Mouse (Mus musculus): ENCODE data around the gene Sema4b.

Gene Sema4b

GRCm38 (mm10) chr7:80197941-80198778, 11.5 kb downstream of the Sema4b start:
- peak; percentile 60 for DNase-seq (ENCODE audit: low read depth, low spot score)

DNA sequence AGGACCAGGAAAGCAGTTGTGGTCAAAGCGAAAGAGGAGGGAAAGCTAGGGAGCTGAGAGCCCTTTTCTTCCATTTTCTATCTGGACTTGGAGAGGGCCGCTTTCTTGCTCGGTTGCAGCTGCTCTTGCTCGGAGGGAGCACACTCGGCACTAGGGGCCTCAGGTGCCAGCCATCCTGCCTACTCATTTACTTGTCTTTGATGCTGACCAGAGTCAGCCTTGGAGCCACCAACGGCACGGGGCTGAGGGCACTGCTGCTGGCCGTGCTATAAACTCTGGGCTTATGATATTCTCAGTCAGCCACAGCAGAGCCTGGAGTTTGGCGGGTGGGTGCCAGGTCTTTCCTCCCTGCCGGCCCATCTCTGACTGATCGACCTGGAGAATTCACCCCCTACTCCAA, 12.2 kb downstream of the Sema4b start:
- DNase-seq (ENCODE audit: low read depth, low spot score), result no peak

DNA sequence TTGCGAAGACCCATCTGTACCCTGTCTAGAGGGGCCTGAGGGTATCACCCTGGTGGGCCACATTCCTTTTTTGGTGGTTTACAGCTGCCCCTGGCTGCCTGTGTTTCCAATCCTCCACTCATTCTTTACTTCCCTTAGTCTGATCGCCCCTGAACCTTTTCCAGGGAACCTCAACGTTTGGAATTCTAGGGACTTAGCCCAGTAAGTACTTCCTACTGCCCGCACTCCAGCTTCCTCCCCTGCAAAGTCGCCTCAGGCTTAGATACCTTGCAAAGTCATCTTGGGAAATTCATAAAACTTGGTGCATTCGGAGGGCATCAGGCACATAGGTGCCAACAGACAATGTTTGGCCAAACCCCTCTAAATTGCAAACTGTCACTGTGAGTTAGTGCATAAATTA, 12.6 kb downstream of the Sema4b start:
- no peak for DNase-seq (ENCODE audit: low read depth, low spot score)

DNA sequence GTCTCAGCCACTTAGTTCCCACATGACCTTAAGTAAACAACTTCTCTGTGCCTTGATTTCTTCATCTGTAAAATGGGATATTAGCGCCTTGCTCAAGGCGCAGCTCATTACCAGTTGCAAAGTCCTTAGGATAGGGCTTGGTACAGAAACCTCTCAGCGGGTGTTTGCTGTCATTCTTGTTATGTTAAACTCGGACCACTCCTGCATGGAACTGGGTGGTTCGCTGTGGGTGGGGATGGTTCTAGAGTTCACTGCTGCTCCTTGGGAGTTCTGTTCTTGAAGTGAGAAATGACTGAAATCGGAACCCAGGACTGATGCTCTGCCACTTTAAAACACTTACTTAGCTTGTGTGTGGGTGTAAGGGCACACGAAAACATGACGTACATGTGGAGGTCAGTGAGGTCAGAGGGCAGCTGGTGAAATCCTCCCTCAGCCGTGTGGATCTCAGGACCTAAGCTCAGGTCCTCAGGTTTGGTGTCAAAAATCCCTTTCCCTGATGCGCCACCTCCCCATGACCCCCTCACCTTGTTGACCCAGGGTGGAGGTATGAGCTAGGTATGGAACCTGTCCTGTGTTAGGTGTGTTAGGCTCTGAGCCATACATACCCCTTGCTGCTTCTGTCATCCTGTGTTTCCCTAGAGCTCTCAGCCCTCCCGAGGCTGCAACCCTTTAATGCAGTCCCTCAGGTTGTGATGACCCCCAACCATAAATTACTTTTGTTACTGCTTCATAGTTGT, 13.4 kb downstream of the Sema4b start:
- no peak for DNase-seq (ENCODE audit: low read depth, low spot score)

GRCm38 (mm10) chr7:80200588-80200945, 13.9 kb downstream of the Sema4b start:
- no peak for DNase-seq (ENCODE audit: low read depth, low spot score)

GRCm38 (mm10) chr7:80200963-80201539, 14.4 kb downstream of the Sema4b start:
- DNase-seq (ENCODE audit: low read depth, low spot score), result no peak

DNA sequence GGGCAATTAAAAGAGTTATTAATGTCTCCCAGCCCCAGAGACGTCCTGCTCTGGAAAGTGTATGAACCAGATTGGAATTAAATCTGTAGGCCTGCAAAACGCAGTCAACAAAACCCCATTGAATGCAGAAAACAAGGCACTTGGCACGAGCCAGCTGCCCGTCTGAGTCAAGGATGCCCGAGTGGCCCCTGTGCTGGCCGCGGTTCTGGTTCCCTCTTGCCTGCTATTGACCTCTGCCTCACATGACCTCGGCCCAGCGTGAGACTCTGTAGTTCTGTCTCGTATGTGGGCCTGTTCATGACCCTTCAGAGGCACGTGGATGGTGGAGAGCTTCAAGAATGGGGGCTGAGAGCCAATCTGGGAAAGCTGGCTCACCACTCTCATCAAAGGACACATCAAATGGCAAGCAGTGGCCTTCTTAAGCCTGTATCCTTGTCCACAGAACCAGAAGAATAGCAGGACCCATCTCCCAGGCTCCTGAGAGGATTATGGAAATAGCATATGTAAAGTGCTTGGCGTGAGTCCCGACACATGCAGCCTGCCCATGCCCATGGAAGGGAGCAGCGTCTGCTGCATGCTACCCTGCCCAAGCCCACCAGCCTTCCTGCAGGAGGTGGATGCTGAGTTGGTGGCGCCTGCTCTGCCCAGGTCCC, 15.4 kb downstream of the Sema4b start:
- no peak for DNase-seq (ENCODE audit: low read depth, low spot score)

GRCm38 (mm10) chr7:80202961-80203360, 16.3 kb downstream of the Sema4b start:
- no peak for DNase-seq (ENCODE audit: low read depth, low spot score)

DNA sequence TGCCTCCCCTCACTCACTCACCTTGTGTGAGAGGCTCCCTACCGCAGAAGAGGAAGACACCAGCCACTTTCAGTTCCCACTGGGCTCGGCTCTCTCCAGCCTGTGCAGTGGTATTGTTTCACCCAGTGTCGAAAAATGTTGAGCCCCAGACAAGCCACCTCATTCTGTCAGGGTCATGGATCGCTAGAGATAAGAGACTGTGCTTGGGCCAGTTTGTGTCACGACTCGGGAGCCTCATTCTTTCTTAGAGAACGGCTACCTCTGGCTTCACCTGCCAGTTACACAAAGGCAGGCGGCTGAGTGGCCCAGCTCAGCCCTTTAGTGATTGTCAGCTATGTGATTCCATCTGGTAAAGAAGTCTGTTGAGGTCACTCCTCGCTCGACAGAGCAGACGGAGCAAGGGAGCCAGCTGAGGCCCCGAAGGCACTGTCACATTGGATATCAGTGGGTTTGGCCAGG, 17.0 kb downstream of the Sema4b start:
- no peak for DNase-seq (ENCODE audit: low read depth, low spot score)

- DNase-seq (ENCODE audit: low read depth, low spot score), result no peak
Measured at GRCm38 (mm10) chr7:80204362-80204761, 17.7 kb downstream of the Sema4b start.

DNA sequence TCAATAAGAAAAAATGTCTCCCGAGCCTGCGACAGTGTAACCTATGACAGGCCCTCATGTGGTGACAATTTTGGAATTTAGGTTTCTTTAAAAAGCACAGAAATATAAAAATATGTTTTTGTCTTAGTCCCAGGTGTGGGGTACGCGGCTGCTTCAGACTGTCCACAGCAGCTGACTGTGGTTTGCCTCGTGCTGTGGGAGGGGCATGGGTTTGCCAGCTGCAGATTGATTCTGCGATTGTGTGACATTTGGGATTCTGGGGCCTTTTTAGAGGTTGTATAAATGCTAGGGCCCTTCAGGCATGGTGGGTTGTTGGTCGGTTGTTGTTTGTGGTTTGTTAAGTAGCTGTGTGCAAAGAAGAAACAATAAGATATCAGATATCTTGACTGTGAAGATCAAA, 18.3 kb downstream of the Sema4b start:
- DNase-seq (ENCODE audit: low read depth, low spot score), result no peak

GRCm38 (mm10) chr7:80205705-80206589, 19.3 kb downstream of the Sema4b start:
- DNase-seq (ENCODE audit: low read depth, low spot score), result no peak

GRCm38 (mm10) chr7:80207314-80207731, 20.7 kb downstream of the Sema4b start:
- no peak for DNase-seq (ENCODE audit: low read depth, low spot score)

GRCm38 (mm10) chr7:80208026-80208642, 21.5 kb downstream of the Sema4b start:
- no peak for DNase-seq (ENCODE audit: low read depth, low spot score)

- no peak for DNase-seq (ENCODE audit: low read depth, low spot score)
Measured at GRCm38 (mm10) chr7:80208738-80209430, 22.2 kb downstream of the Sema4b start.

DNA sequence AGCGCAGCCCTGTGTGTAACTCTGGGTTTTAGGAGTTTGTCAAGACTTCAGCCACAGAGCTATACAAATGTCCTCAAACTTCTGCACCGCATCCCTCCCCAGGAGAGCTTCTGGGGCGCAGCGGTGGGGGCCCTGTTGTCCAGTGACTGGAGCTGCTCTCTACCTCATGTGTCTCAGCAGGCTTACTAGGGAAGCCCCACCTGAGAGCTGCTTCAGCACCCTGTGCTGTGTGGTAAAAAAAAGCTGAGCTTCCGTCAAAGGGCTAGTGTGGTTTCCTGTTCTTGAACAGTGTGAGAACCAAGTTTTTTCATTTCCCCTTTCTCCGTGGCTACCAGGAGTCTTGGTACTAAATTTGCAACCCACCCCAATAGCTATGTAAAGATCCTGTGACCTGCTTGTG, 23.0 kb downstream of the Sema4b start:
- DNase-seq (ENCODE audit: low read depth, low spot score), result no peak

GRCm38 (mm10) chr7:80210982-80211381, 24.3 kb downstream of the Sema4b start:
- DNase-seq (ENCODE audit: low read depth, low spot score), result no peak

DNA sequence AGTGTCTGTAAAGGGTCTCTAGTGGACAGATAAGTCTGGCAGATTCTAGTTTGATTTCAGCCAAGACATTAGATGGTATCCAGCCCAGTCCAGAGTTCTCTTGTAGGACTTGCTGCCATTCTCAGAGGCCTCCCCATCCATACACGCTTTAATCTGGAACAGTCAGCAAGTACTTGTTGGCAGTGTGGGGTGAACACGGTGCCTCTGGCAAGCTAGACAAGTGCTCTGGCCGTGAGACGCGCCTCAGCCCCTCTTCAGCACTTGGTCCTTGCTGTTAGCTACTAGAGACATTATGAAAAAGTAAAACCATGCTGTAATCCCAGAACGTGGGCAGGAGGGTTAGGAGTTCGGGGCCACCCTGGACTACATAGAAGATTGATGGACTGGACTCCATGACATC, 27.0 kb downstream of the Sema4b start:
- no peak for DNase-seq (ENCODE audit: low read depth, low spot score)

- no peak for DNase-seq (ENCODE audit: low read depth, low spot score)
Measured at GRCm38 (mm10) chr7:80214459-80214858, 27.8 kb downstream of the Sema4b start.

DNA sequence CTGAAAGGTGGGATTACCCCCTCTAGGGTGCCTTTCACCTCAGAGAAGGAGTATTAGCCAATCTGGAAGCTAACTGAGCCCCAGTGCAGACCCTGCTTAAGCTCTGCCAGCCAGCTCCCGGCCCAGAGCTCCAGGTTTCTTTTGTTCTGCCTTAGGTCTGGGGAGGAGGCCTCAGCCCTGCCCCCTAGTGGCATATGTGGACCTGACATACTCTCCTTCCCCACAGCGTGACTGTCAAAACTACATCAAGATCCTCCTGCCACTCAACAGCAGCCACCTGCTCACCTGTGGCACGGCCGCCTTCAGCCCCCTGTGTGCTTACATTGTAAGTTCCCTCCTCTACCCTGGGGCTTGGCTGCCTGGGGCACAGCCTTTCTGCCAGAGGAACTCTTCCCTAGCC, 28.8 kb downstream of the Sema4b start:
- DNase-seq (ENCODE audit: low read depth, low spot score), result no peak

All from brain, embryonic 18.5 days (tissue).